Mouse (Mus musculus) limb, embryonic 10.5 days (tissue): ENCODE measurements around the gene Gkap1. TPM values are rescaled to one million over a fixed set of nuclear protein-coding genes. Genes with fewer than 3 reads are reported as not detected.

ENCODE experiments used
- DNase-seq: peaks from one replicate; pipeline ENCODE4 v3.0.0-alpha.2; 2017; ENCODE audit warnings: low spot score
- H3K27ac ChIP-seq: fragments of 300-500 bp; sonication (generic); 2 replicates; pipeline ENCODE4 v1.5.1; 2016; ENCODE audit warnings: mild to moderate bottlenecking
- H3K27me3 ChIP-seq: fragments of 300-500 bp; sonication (generic); 2 replicates; pipeline ENCODE4 v1.6.1; 2016; ENCODE audit warnings: low read depth, mild to moderate bottlenecking; ENCODE audit not compliant: poor library complexity, severe bottlenecking
- H3K36me3 ChIP-seq: fragments of 300-500 bp; sonication (generic); 2 replicates; pipeline ENCODE4 v1.6.1; 2016; ENCODE audit warnings: mild to moderate bottlenecking, moderate library complexity
- H3K4me1 ChIP-seq: fragments of 300-500 bp; sonication (generic); 2 replicates; pipeline ENCODE4 v1.6.1; 2016
- H3K4me3 ChIP-seq: fragments of 300-500 bp; sonication (generic); 2 replicates; pipeline ENCODE4 v1.5.1; 2016; ENCODE audit warnings: mild to moderate bottlenecking, moderate library complexity
- H3K9me3 ChIP-seq: fragments of 300-500 bp; sonication (generic); replicated peaks from 2 replicates; pipeline ENCODE4 v1.6.1; 2016; ENCODE audit warnings: mild to moderate bottlenecking
- WGBS: fragments of 180-500 bp; shearing (Covaris S2); methylation state at CpG from one replicate; pipeline ENCODE4 v1.1.7; 2016; 5-methylcytosine and 5-hydroxymethylcytosine counted together
- microRNA-seq: library from miRNA; unstranded; fragments of <30 nt; microRNA quantifications from one replicate; pipeline ENCODE4, GENCODE M21; 2017
- polyA plus RNA-seq: library from polyadenylated mRNA; unstranded; fragments of >200 nt; fragmentation: Nextera tagmentation; extraction: Ambion mirVana; gene quantifications from 2 replicates; pipeline ENCODE4 v1.2.1, GENCODE M21; 2016

Gene Gkap1
- polyA plus RNA-seq, 1 experiment from 2014 or later: 12.8 TPM

DNA sequence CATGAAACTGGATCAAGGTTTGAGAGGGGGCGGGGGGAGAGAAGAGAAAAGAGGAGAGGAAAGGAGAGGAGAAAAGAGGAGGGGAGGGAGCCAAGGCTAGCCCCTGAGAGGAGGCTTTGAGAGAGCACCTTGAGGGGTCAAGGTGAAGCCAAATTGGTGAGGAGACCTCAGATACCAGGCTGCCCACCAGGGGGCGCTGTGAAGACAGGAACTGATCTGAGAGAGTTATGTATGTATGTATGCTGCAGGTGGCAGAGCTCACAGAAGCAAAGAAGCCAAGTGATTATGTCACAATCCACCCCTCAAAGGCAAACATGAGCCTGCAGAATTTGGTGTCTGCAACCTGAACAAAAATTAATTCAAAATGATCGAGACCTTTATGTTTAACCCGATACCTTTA lies 87.1 kb downstream of the Gkap1 start:
- no peaks in the 10 kb centered on the region for H3K4me1 ChIP-seq
- H3K4me3 ChIP-seq: no peak overlapping the region
- DNase-seq: peak; percentile 94
- no peak overlapping the region for H3K27ac ChIP-seq
- H3K36me3 ChIP-seq: peaks cover 95% of the 10 kb centered on the region
- H3K9me3 ChIP-seq: no peaks in the 10 kb centered on the region
- no peaks in the 10 kb centered on the region for H3K27me3 ChIP-seq
- WGBS: 65% methylated on average over 4 of the region's 4 CpGs

DNA sequence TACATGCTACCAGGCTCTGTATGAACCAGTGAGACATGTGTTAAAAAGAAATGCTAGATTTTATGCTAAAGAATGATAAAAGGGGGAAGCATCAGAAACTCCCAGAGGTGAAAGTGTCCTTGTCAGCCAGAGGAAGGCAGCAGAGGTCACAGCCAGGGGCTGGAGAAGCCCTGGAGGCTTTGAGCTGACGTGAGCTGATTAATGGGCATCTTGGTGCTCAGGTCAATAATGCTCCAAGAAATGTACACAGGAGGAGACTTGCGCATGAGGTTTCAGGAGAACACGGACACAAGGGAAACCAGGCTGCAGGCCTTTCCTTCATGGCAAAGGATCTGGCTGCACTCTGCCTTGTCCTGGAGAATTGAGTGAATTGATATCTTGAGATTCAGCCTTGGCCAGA lies 87.7 kb downstream of the Gkap1 start:
- 95% methylated on average over 3 of the region's 3 CpGs for WGBS
- Histone ChIP-seq H3K36me3 (peaks cover 95% of the 10 kb centered on the region), H3K9me3 (no peaks in the 10 kb centered on the region), H3K4me3 (no peak overlapping the region), H3K27ac (no peak overlapping the region), H3K4me1 (no peaks in the 10 kb centered on the region), H3K27me3 (no peaks in the 10 kb centered on the region)
- DNase-seq: no peak

- Histone ChIP-seq H3K27me3 (no peaks in the 10 kb centered on the region), H3K4me3 (no peak overlapping the region), H3K9me3 (no peaks in the 10 kb centered on the region), H3K27ac (no peak overlapping the region), H3K4me1 (no peaks in the 10 kb centered on the region), H3K36me3 (peaks cover 95% of the 10 kb centered on the region)
- WGBS: 92% methylated on average over 8 of the region's 8 CpGs
- DNase-seq: no peak
These were observed 89.2 kb downstream of the Gkap1 start for GRCm38 (mm10) chr13:58186281-58186680.

DNA sequence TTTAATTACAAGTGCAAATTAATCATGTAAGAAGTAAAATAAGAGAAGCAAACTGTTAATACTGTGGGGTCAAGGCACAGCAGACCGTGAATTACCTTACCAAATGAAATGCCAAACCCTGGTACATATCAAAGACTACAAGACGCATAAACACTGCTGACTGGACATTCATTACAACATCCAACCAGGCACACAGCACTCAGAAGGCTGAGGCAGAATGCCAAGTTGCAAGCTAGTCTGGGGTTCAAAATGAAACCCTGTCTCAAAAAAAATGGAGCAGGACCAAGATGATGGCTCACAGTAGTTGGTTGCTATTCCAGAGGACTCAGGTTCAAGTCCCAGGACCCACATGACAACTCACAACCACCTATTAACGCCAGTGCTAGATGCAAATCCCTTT lies 91.4 kb downstream of the Gkap1 start:
- 92% methylated on average over 3 of the region's 3 CpGs for WGBS
- H3K4me1 ChIP-seq: no peaks in the 10 kb centered on the region
- peaks cover 95% of the 10 kb centered on the region for H3K36me3 ChIP-seq
- no peak overlapping the region for H3K4me3 ChIP-seq
- no peaks in the 10 kb centered on the region for H3K27me3 ChIP-seq
- DNase-seq: no peak
- H3K9me3 ChIP-seq: no peaks in the 10 kb centered on the region
- no peak overlapping the region for H3K27ac ChIP-seq

Small RNA genes within 50 kb of the gene (microRNA-seq; reads per million reads assigned to microRNA genes)
- gene Mir6369: not detected

Other genes starting within 250 kb of the Gkap1 start
- gene Klhl3, start 162.1 kb downstream of the Gkap1 start, polyA plus RNA-seq: 2.1 and 3.2 TPM in 2 replicates
- 33.3 and 35.3 TPM in 2 replicates for gene Hnrnpa0, start 147.1 kb downstream of the Gkap1 start, polyA plus RNA-seq
- gene Idnk, start 118.0 kb downstream of the Gkap1 start, polyA plus RNA-seq: 36.1 and 37.7 TPM in 2 replicates
- 153 and 158 TPM in 2 replicates for gene Ubqln1, start 60.0 kb downstream of the Gkap1 start, polyA plus RNA-seq
- gene Kif27, start 83.4 kb upstream of the Gkap1 start, polyA plus RNA-seq: 0.58 and 0.78 TPM in 2 replicates
- gene 2210016F16Rik, start 109.5 kb upstream of the Gkap1 start, polyA plus RNA-seq: 23.5 and 24.5 TPM in 2 replicates
- 27.6 and 30.9 TPM in 2 replicates for gene Rmi1, start 126.5 kb upstream of the Gkap1 start, polyA plus RNA-seq
- gene Hnrnpk, start 127.6 kb upstream of the Gkap1 start, polyA plus RNA-seq: 1,833 and 2,064 TPM in 2 replicates